Mouse (Mus musculus) G1E-ER4 (cell line): ENCODE measurements around the gene Adcy2. TPM values are rescaled to one million over a fixed set of nuclear protein-coding genes. Genes with fewer than 3 reads are reported as not detected.

ENCODE experiments used
- GATA1 ChIP-seq: IDR thresholded peaks from one replicate; pipeline ENCODE4 v1.8.0; 2012; ENCODE audit warnings: low read length, inconsistent platforms
- polyA plus RNA-seq: library from polyadenylated mRNA; stranded (reverse); fragments of >175 nt; gene quantifications from 2 replicates; pipeline ENCODE4 v1.2.3, GENCODE M21; 2012

Adcy2 gene
- polyA plus RNA-seq, 1 experiment: not detected

DNA sequence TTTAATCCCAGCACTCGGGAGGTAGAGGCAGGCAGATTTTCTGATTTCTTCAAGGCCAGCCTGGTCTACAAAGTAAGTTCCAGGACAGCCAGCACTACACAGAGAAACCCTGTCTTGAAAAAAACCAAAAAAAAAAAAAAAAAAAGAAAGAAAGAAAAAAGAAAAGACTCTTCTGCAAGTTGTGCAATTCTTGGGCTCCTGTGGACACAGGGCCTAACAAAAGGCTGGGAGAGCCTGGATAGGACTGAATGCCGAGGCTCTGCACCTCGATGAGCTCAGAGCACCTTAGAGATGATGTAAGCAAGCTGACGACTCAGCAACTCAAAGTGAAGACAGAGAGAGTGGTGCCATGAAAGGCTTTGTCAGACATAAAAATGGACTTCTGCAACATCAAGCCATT, 424.9 kb downstream of the Adcy2 start:
- no peak for TF ChIP-seq GATA1

DNA sequence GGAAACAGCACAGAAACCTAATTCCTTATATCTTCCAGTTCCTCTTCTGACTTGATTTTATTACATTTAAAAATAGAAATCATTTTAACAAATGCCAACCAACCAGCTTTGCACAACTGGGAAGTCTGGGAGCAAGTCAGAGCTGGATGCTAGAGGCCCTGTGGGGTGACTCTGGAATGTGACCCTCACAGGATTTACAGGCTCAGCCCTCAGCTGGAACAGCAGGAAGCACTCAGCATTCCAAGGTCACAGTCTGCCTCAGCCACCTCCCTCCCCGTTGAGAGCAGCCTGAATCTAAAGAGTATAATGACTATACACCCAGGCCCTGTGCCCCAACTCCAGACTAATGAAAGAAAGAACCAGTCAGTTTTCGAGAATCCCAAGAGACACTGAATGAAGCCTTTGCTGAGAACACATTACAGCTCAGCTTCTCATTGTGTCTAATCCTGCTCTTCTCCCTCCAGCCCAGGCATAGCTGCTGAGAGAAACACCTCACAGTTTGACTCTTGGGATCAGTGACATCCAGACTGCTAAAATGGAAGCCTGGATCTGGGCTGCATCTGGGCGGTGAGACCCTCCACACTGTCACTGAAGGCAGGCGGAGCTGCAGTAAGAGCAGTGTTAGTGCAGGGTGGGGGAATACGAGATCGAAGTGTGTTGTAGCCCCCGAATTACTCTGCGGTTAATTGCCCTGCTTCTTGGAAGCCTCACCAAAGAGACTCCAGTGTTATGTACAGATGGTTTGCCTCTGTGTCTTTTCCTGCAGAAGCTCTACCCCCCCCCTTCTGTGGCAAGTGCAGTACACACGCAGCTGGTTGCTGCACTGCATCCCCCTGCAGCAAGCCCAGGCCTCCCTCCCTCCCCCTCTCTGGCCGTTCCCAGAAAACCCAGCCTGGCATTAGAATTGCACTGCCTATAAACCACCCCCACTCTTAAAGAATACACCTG, 426.1 kb downstream of the Adcy2 start:
- no peak for TF ChIP-seq GATA1

DNA sequence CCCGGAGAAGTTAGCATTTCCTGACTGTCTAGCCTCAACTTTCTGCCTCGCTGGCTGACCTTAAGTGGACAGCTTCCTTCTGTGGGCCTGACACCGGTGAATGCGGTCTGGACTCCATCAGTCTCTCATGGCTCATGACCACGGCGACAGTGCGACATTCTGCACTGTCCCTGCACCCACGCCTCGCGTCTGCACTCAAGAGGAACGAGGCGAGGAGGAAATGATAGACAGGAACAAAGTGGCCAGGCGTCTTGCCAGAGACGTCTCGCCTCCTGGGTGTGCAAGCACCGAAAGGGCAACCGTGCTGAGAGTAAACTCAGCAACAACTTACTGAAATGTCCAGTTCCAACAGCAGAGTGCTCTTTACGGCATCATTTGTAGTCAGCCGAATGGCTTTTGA, 427.1 kb downstream of the Adcy2 start:
- TF ChIP-seq GATA1: no peak
